Mouse (Mus musculus) spleen, adult 2 months (tissue): ENCODE measurements around the gene Scap. TPM values are rescaled to one million over a fixed set of nuclear protein-coding genes. Genes with fewer than 3 reads are reported as not detected.

Experiments
- DNase-seq, 2 experiments: peaks; one replicate each; pipeline versions ENCODE4 v3.0.0 to v3.0.0-alpha.2; 2012 to 2021; ENCODE audit warnings: low spot score in 2 of 2, low read depth in 1 of 2
- H3K27ac ChIP-seq: fragments of 200-500 bp; 2 replicates; pipeline ENCODE4 v1.5.1; 2012; ENCODE audit warnings: low read length, inconsistent platforms; ENCODE audit not compliant: insufficient read depth
- H3K27me3 ChIP-seq: fragments of 200-500 bp; 2 replicates; pipeline ENCODE4 v1.6.1; 2012; ENCODE audit warnings: mild to moderate bottlenecking, moderate library complexity, low read length, inconsistent platforms; ENCODE audit not compliant: control insufficient read depth, insufficient read depth
- H3K36me3 ChIP-seq: fragments of 200-500 bp; 2 replicates; pipeline ENCODE4 v1.6.1; 2012; ENCODE audit warnings: mild to moderate bottlenecking, low read length, inconsistent platforms; ENCODE audit not compliant: control insufficient read depth, insufficient read depth
- H3K4me1 ChIP-seq: fragments of 200-500 bp; 2 replicates; pipeline ENCODE4 v1.6.1; 2011; ENCODE audit warnings: inconsistent platforms; ENCODE audit not compliant: control insufficient read depth, insufficient read depth, insufficient read length
- H3K4me3 ChIP-seq: fragments of 200-500 bp; 2 replicates; pipeline ENCODE4 v1.5.1; 2011; ENCODE audit warnings: mild to moderate bottlenecking, inconsistent platforms; ENCODE audit not compliant: insufficient read depth, insufficient read length; ENCODE audit errors: extremely low read depth
- CTCF ChIP-seq: fragments of 200-500 bp; IDR thresholded peaks from 2 replicates; pipeline ENCODE4 v1.5.1; 2011; ENCODE audit warnings: mild to moderate bottlenecking, inconsistent platforms; ENCODE audit not compliant: insufficient read depth, insufficient read length, insufficient replicate concordance; ENCODE audit errors: extremely low read depth
- POLR2A ChIP-seq: fragments of 200-500 bp; IDR thresholded peaks from 2 replicates; pipeline ENCODE4 v1.6.1; 2011; ENCODE audit warnings: low read depth, low read length, inconsistent platforms
- WGBS: fragments of 180-500 bp; shearing (Covaris S2); methylation state at CpG from one replicate; pipeline ENCODE4 v1.1.7; 2018; 5-methylcytosine and 5-hydroxymethylcytosine counted together
- polyA plus RNA-seq: library from polyadenylated mRNA; depleted of rRNA; stranded (reverse); fragments of >200 nt; gene quantifications from 2 replicates; pipeline ENCODE4 v1.2.3, GENCODE M21; 2012

Scap gene
- polyA plus RNA-seq, 1 experiment: 40.4 TPM

GRCm38 (mm10) chr9:110296867-110297627 lies 36.0 kb upstream of the Scap start:
- Histone ChIP-seq H3K36me3 (no peaks in the 10 kb centered on the region), H3K4me1 (no peaks in the 10 kb centered on the region), H3K27me3 (no peaks in the 10 kb centered on the region), H3K4me3 (no peak overlapping the region), H3K27ac (no peak overlapping the region)
- peak; percentile 75; the same call in 1 of the 2 replicates for TF ChIP-seq CTCF
- TF ChIP-seq POLR2A: no peak
- WGBS: 4% methylated on average over 5 of the region's 5 CpGs
- DNase-seq: peak; percentile 49 to 58

GRCm38 (mm10) chr9:110304516-110304915 lies 28.6 kb upstream of the Scap start:
- TF ChIP-seq POLR2A: no peak
- TF ChIP-seq CTCF: no peak
- WGBS: 7% methylated on average over 4 of the region's 4 CpGs
- peak in 1 of 2 experiments; percentile 19 for DNase-seq
- Histone ChIP-seq H3K4me1 (peaks cover 3% of the 10 kb centered on the region; the same call in 1 of the 2 replicates), H3K36me3 (no peaks in the 10 kb centered on the region), H3K4me3 (peak overlapping the region; percentile 64), H3K27me3 (no peaks in the 10 kb centered on the region), H3K27ac (peak overlapping the region; percentile 89)

GRCm38 (mm10) chr9:110304969-110305651 lies 28.0 kb upstream of the Scap start, which contains the start of gene Elp6:
Elp6 (plus strand) TSS chr9:110305173.
- TF ChIP-seq POLR2A (peak; percentile 86), CTCF (no peak)
- Histone ChIP-seq H3K27me3 (no peaks in the 10 kb centered on the region), H3K27ac (peak within 1 kb of the TSS; percentile 89), H3K4me3 (peak within 1 kb of the TSS; percentile 64), H3K4me1 (peaks cover 3% of the 10 kb centered on the region; the same call in 1 of the 2 replicates), H3K36me3 (0 out of 2 replicates have a peak, but pooled peaks cover 1% of the 10 kb centered on the region)
- peak; percentile 83 to 87 for DNase-seq
- under 1% methylated on average over 46 of the region's 46 CpGs for WGBS

GRCm38 (mm10) chr9:110306371-110306770 lies 26.7 kb upstream of the Scap start:
- H3K36me3 ChIP-seq: peaks cover 6% of the 10 kb centered on the region
- H3K4me1 ChIP-seq: peaks cover 3% of the 10 kb centered on the region; the same call in 1 of the 2 replicates
- 95% methylated on average over 5 of the region's 5 CpGs for WGBS
- no peak for TF ChIP-seq POLR2A
- no peak for TF ChIP-seq CTCF
- no peak overlapping the region for H3K4me3 ChIP-seq
- DNase-seq: no peak
- no peak overlapping the region for H3K27ac ChIP-seq
- no peaks in the 10 kb centered on the region for H3K27me3 ChIP-seq

- Histone ChIP-seq H3K4me3 (no peak overlapping the region), H3K27me3 (no peaks in the 10 kb centered on the region), H3K4me1 (no peaks in the 10 kb centered on the region), H3K27ac (no peak overlapping the region), H3K36me3 (peaks cover 20% of the 10 kb centered on the region)
- WGBS: 73% methylated on average over 5 of the region's 5 CpGs
- no peak for DNase-seq
- TF ChIP-seq POLR2A (no peak), CTCF (no peak)
Observed at GRCm38 (mm10) chr9:110314706-110315105, 18.4 kb upstream of the Scap start.

- H3K27me3 ChIP-seq: no peaks in the 10 kb centered on the region
- no peaks in the 10 kb centered on the region for H3K4me1 ChIP-seq
- no peak for TF ChIP-seq POLR2A
- TF ChIP-seq CTCF: no peak
- WGBS: 95% methylated on average over 6 of the region's 6 CpGs
- H3K36me3 ChIP-seq: peaks cover 19% of the 10 kb centered on the region
- H3K27ac ChIP-seq: no peak overlapping the region
- DNase-seq: no peak
- no peak overlapping the region for H3K4me3 ChIP-seq
Observed at GRCm38 (mm10) chr9:110315410-110315809, 17.7 kb upstream of the Scap start.
